Mouse (Mus musculus): ENCODE data around the gene Gm20777.
"Not testable (repeated sequence)": the region's sequence is repeated elsewhere in the genome, so short reads cannot be mapped to it uniquely, and the experiment has no call there.

The Gm20777 gene

DNA sequence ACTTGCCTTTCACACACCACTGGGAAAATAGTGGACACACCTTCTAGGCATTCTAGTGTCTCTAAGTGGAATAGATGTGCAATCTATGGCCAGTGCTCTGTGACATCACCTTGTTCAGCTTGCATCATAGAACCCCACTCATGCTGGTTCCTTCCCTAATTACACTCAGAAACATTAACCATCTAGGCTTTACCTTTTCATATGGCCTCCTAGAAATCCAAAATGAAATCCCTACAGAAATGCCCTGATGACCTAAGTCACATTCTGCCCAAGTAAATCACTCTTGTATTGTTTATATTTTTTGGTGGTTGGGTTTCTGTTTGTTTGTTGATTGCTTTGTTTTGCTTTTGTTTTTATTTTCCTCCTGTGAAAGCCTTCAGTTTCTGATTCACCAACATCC lies at the start of gene Gm20777:
Gene Gm20777 (minus strand): TSS at position 101 of the 400 bp plus-strand sequence.
- in situ Hi-C loops (cut with MboI; ENCODE audit: low pct_unique_long_range_greater_than_20kb in 1 of 2, low sequenced_read_pairs in 2 of 2, unreplicated experiment in 1 of 2): not testable (repeated sequence)

DNA sequence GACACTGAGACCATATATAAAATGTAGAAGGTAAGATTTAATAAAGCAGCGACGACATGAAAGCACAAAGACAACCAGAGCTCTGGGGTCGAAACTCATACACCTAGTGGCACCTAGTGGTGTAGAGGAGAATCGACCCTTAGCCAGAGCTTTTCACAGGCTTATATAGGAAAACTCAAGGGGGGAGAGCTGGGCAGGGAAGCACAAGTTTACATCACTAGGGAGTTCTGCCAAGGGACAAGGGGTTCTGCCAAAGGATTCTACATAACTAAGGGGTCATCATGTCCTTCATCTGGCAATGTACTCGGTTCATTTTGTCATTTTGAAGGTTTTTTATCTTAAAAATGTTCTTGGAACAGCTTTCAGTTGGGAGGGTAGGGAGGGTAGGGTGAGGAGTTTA lies 42.7 kb downstream of the Gm20777 start:
- in situ Hi-C loops (cut with MboI; ENCODE audit: low pct_unique_long_range_greater_than_20kb in 1 of 2, low sequenced_read_pairs in 2 of 2, unreplicated experiment in 1 of 2): not testable (repeated sequence)

DNA sequence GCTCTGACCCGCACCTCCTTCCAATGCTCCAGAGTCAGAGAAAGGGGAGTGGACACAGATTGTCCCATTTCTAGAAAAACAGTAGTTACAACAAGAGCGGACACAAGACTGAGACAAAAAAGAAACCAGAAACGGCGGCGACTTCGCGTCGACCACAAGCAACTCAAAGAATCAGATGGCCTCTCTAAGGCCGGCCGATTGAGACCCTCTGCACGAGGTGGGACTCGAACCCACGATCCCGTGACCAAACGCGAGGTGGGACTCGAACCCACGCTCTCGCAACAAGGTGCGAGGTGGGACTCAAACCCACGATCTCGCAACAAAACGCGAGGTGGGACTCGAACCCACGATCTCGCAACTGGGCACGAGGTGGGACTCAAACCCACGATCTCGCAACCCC lies 43.5 kb downstream of the Gm20777 start:
- in situ Hi-C loops (cut with MboI; ENCODE audit: low pct_unique_long_range_greater_than_20kb in 1 of 2, low sequenced_read_pairs in 2 of 2, unreplicated experiment in 1 of 2): not testable (repeated sequence)

DNA sequence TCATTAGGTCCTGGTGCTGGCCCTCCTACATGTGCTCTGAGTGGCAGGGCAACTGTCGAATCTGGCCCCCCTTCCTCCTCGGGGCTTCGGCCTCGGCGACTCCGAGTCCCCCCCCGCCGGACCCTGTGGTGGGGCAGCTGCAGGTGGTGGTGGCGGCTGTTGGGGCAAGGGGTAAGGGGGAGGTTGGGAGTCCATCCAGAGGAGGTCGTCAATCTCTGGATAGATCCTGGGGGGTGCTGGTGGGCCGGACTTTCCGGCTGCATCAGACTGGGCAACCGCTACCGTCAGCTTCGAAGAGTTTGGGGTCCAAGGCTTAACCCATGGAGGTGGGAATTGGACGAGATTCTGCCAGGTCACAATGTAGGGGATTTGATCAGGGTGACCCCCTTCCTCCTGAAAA lies 44.0 kb downstream of the Gm20777 start:
- in situ Hi-C loops (cut with MboI; ENCODE audit: low pct_unique_long_range_greater_than_20kb in 1 of 2, low sequenced_read_pairs in 2 of 2, unreplicated experiment in 1 of 2): not testable (repeated sequence)

DNA sequence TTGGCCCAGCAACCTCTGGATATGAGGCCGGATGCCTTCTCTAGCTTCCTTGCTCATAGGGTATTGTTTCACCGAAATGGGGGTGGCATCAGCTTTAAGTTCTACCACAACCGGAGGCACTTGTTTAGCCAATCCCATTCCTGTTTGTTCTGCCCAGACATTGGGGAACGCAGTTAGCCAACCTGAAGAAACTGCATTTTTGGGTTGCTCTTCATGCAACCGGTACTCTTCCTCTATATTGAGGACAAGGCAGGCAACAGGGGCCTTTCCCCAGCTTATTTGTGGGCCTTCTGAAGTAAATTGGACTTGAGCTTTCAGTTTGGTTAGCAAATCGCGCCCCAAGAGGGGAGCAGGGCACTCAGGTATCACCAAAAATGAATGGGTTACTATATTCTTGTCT lies 45.6 kb downstream of the Gm20777 start:
- in situ Hi-C loops (cut with MboI; ENCODE audit: low pct_unique_long_range_greater_than_20kb in 1 of 2, low sequenced_read_pairs in 2 of 2, unreplicated experiment in 1 of 2): not testable (repeated sequence)

Measured in mouse embryonic stem cell (cell line).